In genomic region chr3:87359215-87359614, GRCm38 (mm10) we compare ENCODE assay signal across 22 mouse cellular contexts. TPM values are rescaled to one million over a fixed set of nuclear protein-coding genes. Genes with fewer than 3 reads are reported as not detected.
DNase-seq lines count a peak whose midpoint lies in the region; TF ChIP-seq lines count a peak whose summit lies in the region.
"Had no signal": no experiment of that assay in that cellular context is flagged by ENCODE, and none has a peak within 500 bp of the region (broad histone marks: within the 10 kb centered on the region; RNA-seq: fewer than 3 reads in every experiment).

No protein-coding gene starts in this region.

- H3K9ac ChIP-seq in liver, adult 2 months (ENCODE audit: low read depth, low read length) = no peak overlapping the region
- no peak overlapping the region for H3K9ac ChIP-seq in CH12.LX (ENCODE audit: insufficient read depth, low read depth)

- H3K4me1 ChIP-seq in liver, adult 2 months (ENCODE audit: control insufficient read depth, insufficient read depth, low read length) = no peaks in the 10 kb centered on the region
- H3K4me1 ChIP-seq in CH12.LX (ENCODE audit: control insufficient read depth in 1 of 2, insufficient read depth in 2 of 2) = peaks cover 13 to 48% of the 10 kb centered on the region in 2 experiments

- intact Hi-C loops in heart, postnatal 36 days (cut with DNase I) = no loop called here

- no peak overlapping the region for H3K4me2 ChIP-seq in CH12.LX (ENCODE audit: insufficient read depth, low read depth, poor library complexity, severe bottlenecking)

- no peak for TF ChIP-seq RAD21 in CH12.LX (IDR thresholded peaks at IDR 0.05; ENCODE audit: low read depth, low read length)

- H3K9me3 ChIP-seq in CH12.LX (replicated peaks; ENCODE audit: low read length) = no peaks in the 10 kb centered on the region
- H3K9me3 ChIP-seq: G1E had no signal

- no peak for TF ChIP-seq EP300 in CH12.LX (IDR thresholded peaks at IDR 0.05; ENCODE audit: low read length)

- in situ Hi-C loops in CH12.LX (cut with MboI; ENCODE audit: low pct_ligation_motif_present, low pct_unique_long_range_greater_than_20kb, low sequenced_read_pairs) = no loop called here

- no peaks in the 10 kb centered on the region for H3K27me3 ChIP-seq in liver, adult 2 months (ENCODE audit: control insufficient read depth, insufficient read depth, low read length)
- no peaks in the 10 kb centered on the region for H3K27me3 ChIP-seq in CH12.LX (replicated peaks)

- H3K36me3 ChIP-seq in liver, adult 2 months (ENCODE audit: control insufficient read depth, insufficient read depth, low read length) = no peaks in the 10 kb centered on the region
- no peaks in the 10 kb centered on the region for H3K36me3 ChIP-seq in CH12.LX (replicated peaks in 1 of 2; ENCODE audit: control insufficient read depth in 1 of 2, insufficient read depth in 1 of 2, low read length in 1 of 2)
- H3K36me3 ChIP-seq: G1E had no signal

- no peak overlapping the region for H3K27ac ChIP-seq in liver, adult 2 months (replicated peaks; ENCODE audit: insufficient read depth, low read depth, low read length)
- H3K27ac ChIP-seq in CH12.LX (ENCODE audit: insufficient read depth, low read depth) = no peak overlapping the region

- dilution Hi-C loops in CH12.LX (cut with MboI; ENCODE audit: extremely low pct_ligation_motif_present, extremely low pct_unique_long_range_greater_than_20kb, low sequenced_read_pairs) = no loop called here

- no peak for TF ChIP-seq POLR2A in liver, adult 2 months (IDR thresholded peaks at IDR 0.05; ENCODE audit: extremely low read depth, insufficient read depth, low read length)
- TF ChIP-seq POLR2A in CH12.LX (IDR thresholded peaks at IDR 0.05; ENCODE audit: low read depth, low read length) = no peak

- no peaks in the 10 kb centered on the region for H3K79me2 ChIP-seq in liver, adult 2 months (ENCODE audit: control insufficient read depth, insufficient read depth, low read length)
- H3K79me2 ChIP-seq in CH12.LX (replicated peaks; ENCODE audit: control insufficient read depth, extremely low read depth, insufficient read depth, poor library complexity, severe bottlenecking) = no peaks in the 10 kb centered on the region

- H3K4me3 ChIP-seq in liver, adult 2 months (ENCODE audit: insufficient read depth, low read depth, low read length) = peak overlapping the region; percentile 20; the same call in 1 of the 2 replicates
- no peak overlapping the region for H3K4me3 ChIP-seq in CH12.LX (replicated peaks in 1 of 3; ENCODE audit: low read depth in 2 of 3, low read length in 2 of 3, poor library complexity in 1 of 3)

- no peak for TF ChIP-seq CTCF in liver, adult 2 months (IDR thresholded peaks at IDR 0.05; ENCODE audit: low read depth, low read length)
- TF ChIP-seq CTCF in CH12.LX (conservative IDR thresholded peaks at IDR 0.05 in 1 of 2, IDR thresholded peaks at IDR 0.05 in 1 of 2; ENCODE audit: low read depth in 2 of 2, low read length in 2 of 2) = no peak

- peak; percentile 9 for DNase-seq in heart, adult 11 months
- no peak for DNase-seq in heart, postnatal 36 days
- no peak for DNase-seq in liver, adult 2 months (ENCODE audit: extremely low read depth, low read depth, low spot score)
- DNase-seq in liver (no peak), CH12.LX (ENCODE audit: extremely low read depth) (no peak)
- DNase-seq in urinary bladder, adult 18-20 months (ENCODE audit: low spot score in 2 of 2) = no peak
- DNase-seq: adrenal gland, adult 2 months; adrenal gland, adult 8-10 months; adrenal gland, postnatal 10 days; adrenal gland, postnatal 14 days; adrenal gland, postnatal 25 days; adrenal gland, postnatal 36 days; B cell, adult 2 months; cerebellum, adult 11 months; cerebellum, adult 11-12 months; cerebellum, adult 18-20 months; cerebellum, adult 2 months had no signal

TF ChIP-seq in CH12.LX, 34 proteins besides CTCF, POLR2A, EP300 and RAD21:
- TF ChIP-seq NRF1 (IDR thresholded peaks at IDR 0.05; ENCODE audit: low read depth, low read length) (no peak), E2F4 (IDR thresholded peaks at IDR 0.05; ENCODE audit: insufficient replicate concordance, low read depth, low read length) (no peak), BHLHE40 (IDR thresholded peaks at IDR 0.05; ENCODE audit: low read depth, low read length) (no peak), MYC (IDR thresholded peaks at IDR 0.05; ENCODE audit: low read depth, low read length) (no peak), ZKSCAN1 (IDR thresholded peaks at IDR 0.05; ENCODE audit: borderline replicate concordance, low read depth, low read length) (no peak), TCF12 (IDR thresholded peaks at IDR 0.05; ENCODE audit: low read depth, low read length) (no peak), ZNF384 (IDR thresholded peaks at IDR 0.05; ENCODE audit: low read depth, low read length) (no peak), CHD1 (IDR thresholded peaks at IDR 0.05; ENCODE audit: low read depth, low read length) (no peak), IRF4 (IDR thresholded peaks at IDR 0.05; ENCODE audit: low read depth, low read length) (peak; percentile 51; the same call in 1 of the 2 replicates), RCOR1 (conservative IDR thresholded peaks at IDR 0.05; ENCODE audit: low read depth, low read length) (no peak), KAT2A (IDR thresholded peaks at IDR 0.05; ENCODE audit: insufficient replicate concordance, low read length) (no peak), TBP (conservative IDR thresholded peaks at IDR 0.05; ENCODE audit: low read depth, low read length) (no peak), MXI1 (IDR thresholded peaks at IDR 0.05; ENCODE audit: low read depth, low read length) (no peak), MEF2A (IDR thresholded peaks at IDR 0.05; ENCODE audit: borderline replicate concordance, low read depth, low read length) (peak; percentile 78; the same call in 1 of the 2 replicates), SIN3A (IDR thresholded peaks at IDR 0.05; ENCODE audit: low read length) (no peak), POLR2AphosphoS2 (IDR thresholded peaks at IDR 0.05; ENCODE audit: low read depth, low read length) (no peak), USF1 (IDR thresholded peaks at IDR 0.05; ENCODE audit: low read depth, low read length) (no peak), JUN (IDR thresholded peaks at IDR 0.05; ENCODE audit: insufficient read depth, low read depth, low read length) (no peak), ZMIZ1 (IDR thresholded peaks at IDR 0.05; ENCODE audit: low read depth, low read length) (no peak), JUND (conservative IDR thresholded peaks at IDR 0.05; ENCODE audit: low read depth, low read length) (0 out of 2 replicates have a peak, but pooled peaks have one; percentile 32), UBTF (IDR thresholded peaks at IDR 0.05; ENCODE audit: low read depth, low read length) (no peak), ELF1 (IDR thresholded peaks at IDR 0.05; ENCODE audit: low read depth, low read length) (no peak), MAZ (IDR thresholded peaks at IDR 0.05; ENCODE audit: low read depth, low read length) (no peak)

RNA-seq across cellular contexts. Expression of gene Cd5l, which starts 1.5 kb away (rescaled TPM):
- 1 to 10 TPM in 1 of 2 experiments, under 1 TPM in 1; 0.54 to 1.1 TPM for total RNA-seq in heart, postnatal 36 days (2021)
- total RNA-seq in liver, adult 2 months (2014; rRNA removed) = 135 and 162 TPM in 2 replicates
- 32.4 and 63.9 TPM in 2 replicates for polyA plus RNA-seq in liver, adult 2 months (2012; rRNA removed)
- 0.13 and 0.17 TPM in 2 replicates for total RNA-seq in CH12.LX (2012; rRNA removed)
- 0.11 and 0.15 TPM in 2 replicates for total RNA-seq in CH12.LX (2014; rRNA removed)
- 0.11 TPM in 1 of 2 replicates, not detected in the other for polyA plus RNA-seq in CH12.LX (2012; ENCODE audit: insufficient read length, low read depth)
- total RNA-seq: ES-E14, MEL had no signal
- polyA plus RNA-seq: C2C12, G1E, Patski had no signal

RNA-seq across cellular contexts. Expression of gene Fcrl1, which starts 17.0 kb away (rescaled TPM):
- under 1 TPM in 1 of 2 experiments, not detected in 1; 0.31 TPM for total RNA-seq in heart, postnatal 36 days (2021)
- total RNA-seq in liver, adult 2 months (2014; rRNA removed) = 0.37 and 0.60 TPM in 2 replicates
- 0.22 and 0.44 TPM in 2 replicates for polyA plus RNA-seq in liver, adult 2 months (2012; rRNA removed)
- total RNA-seq in CH12.LX (2012; rRNA removed) (17.6 and 20.6 TPM in 2 replicates), CH12.LX (2014; rRNA removed) (45.2 and 47.1 TPM in 2 replicates)
- 50.1 and 54.9 TPM in 2 replicates for polyA plus RNA-seq in CH12.LX (2012; ENCODE audit: insufficient read length, low read depth)
- total RNA-seq: adrenal gland, adult 2 months; MEL had no signal
- polyA plus RNA-seq: C2C12, G1E had no signal

Comparison
In these comparisons a context has a peak if more than half of its experiments do, and no peak if none do; other contexts are left out.
1. RNA of gene Cd5l, which starts 1.5 kb away (total RNA-seq): 135 to 162 TPM in liver, adult 2 months; 0.54 to 1.1 TPM in heart, postnatal 36 days and 0.11 to 0.17 TPM in CH12.LX; every median in the first group is over 10 times any median in the second.
2. RNA of gene Fcrl1, which starts 17.0 kb away (total RNA-seq): 17.6 to 47.1 TPM in CH12.LX; 0.37 to 0.60 TPM in liver, adult 2 months and 0.31 TPM in heart, postnatal 36 days; every median in the first group is over 10 times any median in the second.